Mouse (Mus musculus): Measurements from ENCODE around the gene Il17ra.

- TF ChIP-seq CTCF (IDR thresholded peaks at IDR 0.05; ENCODE audit: control insufficient read depth, insufficient read depth, insufficient read length) (no peak), MYOD1 (IDR thresholded peaks at IDR 0.05; ENCODE audit: control insufficient read depth, insufficient read length, low read depth) (no peak), CEBPB (IDR thresholded peaks at IDR 0.05; ENCODE audit: low read depth) (no peak)
Measured at GRCm38 (mm10) chr6:120519647-120520046, 56.6 kb downstream of the Il17ra start.

Data from C2C12 (cell line).